Mouse (Mus musculus): ENCODE measurements around the gene Dbt. TPM values are rescaled to one million over a fixed set of nuclear protein-coding genes. Genes with fewer than 3 reads are reported as not detected.

Gene Dbt
- 10 to 100 TPM; 16.1 to 16.9 TPM for total RNA-seq (2021)
- long read RNA-seq, experiment 1, transcript Dbt-201 (11 exons, 3,301 nt), result major isoform, 12 of 17 reads
- long read RNA-seq, experiment 1, partial matches to known transcripts, result 2 of 17 reads
- long read RNA-seq, experiment 1, other reads (novel, unspliced or antisense), result 3 of 17 reads
- long read RNA-seq, experiment 2, transcript Dbt-201 (11 exons, 3,301 nt), result major isoform, 9 of 16 reads
- long read RNA-seq, experiment 2, partial matches to known transcripts, result 3 of 16 reads
- long read RNA-seq, experiment 2, other reads (novel, unspliced or antisense), result 4 of 16 reads

DNA sequence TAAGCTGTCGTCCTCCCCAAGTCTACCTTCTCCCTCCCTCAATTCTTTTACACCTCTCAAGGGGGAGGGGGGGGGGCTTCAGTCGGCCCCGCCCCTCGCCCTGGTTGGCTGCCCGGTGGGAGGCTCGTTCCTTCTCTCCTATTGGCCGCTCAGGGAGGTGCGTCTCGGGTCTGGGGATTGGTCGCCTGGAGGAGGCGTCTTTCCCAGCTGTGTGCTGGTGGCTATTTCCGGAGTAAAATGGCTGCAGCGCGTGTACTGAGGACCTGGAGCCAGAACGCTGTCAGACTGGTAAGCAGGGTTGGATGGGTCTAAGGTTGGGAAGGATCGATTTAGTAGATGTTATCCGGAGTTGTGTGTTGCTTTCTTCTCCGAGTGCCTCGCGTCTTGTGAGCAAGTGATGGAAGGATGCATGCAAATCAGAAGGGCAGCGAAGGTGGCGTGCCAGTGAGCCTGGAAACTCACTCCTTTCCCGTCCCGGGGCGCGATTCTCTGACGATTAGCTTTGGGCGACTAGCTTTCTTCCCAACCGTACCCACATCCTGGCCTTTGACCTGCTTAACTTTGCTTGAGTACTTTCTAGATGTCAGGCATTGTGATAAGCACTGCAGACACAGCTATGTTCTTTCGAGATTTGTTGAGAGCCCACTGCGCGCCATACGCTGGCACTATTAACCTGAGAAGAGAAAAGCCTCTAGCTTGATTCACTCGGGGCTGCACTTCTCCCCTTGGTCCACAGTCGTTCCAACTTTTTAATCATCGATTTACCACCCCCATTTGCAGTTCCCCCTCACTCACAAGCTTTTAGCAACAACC is at the start of gene Dbt:
Gene Dbt, plus strand, starts transcription at position 167 of the 813 bp plus-strand sequence.
- DNase-seq (ENCODE audit: low spot score in 2 of 2), result peak; percentile 69 to 81

DNA sequence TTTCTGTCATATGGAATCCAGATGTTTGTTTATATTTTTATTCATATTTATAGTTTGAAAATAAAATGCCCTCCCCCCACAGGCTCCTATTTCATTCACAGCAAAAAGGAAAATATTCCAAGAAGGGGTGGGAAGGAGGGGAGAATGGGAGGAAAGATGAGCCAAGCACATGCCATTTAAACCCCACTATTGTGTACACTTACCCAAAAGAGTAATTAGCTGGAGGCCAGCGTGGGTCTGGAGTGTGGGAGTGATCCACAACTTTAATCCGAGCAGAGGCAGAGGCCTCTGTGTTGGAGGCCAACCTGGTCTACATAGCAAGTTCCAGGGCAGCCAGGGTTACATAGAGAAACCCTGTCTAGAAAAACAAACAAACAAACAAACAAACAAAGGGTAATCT is 48.6 kb upstream of the Dbt start:
- no peak for DNase-seq (ENCODE audit: low spot score in 2 of 2)

DNA sequence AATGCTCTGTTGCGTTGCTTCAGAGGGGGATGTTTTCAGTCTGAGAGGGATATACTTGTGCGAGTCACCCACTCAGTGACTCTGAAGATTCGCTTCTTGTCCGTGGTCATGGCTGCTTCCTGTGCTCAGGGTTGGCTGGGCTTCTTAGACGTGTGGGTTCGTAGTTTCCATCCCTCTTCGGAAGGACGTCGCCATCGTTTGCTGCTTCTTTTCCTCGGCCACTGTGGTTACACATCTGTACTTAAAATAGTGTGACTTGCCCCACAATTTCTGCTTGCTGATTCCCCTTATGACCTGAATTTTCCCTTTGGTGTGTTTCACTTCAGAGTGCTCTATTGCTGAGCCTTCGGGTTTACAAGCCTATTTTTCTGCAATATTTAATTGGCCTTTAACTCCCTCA is 47.2 kb upstream of the Dbt start:
- DNase-seq (ENCODE audit: low spot score in 2 of 2), result no peak

DNA sequence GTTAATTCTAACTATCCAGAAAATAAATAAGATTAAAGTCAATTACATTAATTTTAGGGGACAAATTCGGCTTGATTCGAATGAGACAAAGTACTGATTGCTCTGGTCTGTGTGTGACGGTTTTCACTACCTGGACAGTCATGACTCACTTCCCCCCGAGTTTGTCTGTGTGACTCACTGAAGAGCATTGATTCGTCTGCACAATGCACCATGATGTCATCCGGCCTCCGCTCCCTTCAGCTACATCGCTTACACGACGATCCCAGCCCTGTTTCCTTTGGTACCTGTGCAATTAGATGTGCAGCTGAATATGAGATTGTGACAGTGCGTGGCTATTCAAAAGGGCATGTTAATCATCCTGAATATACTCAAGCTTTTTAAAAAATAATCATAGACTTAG is 38.3 kb upstream of the Dbt start:
- DNase-seq (ENCODE audit: low spot score in 2 of 2), result no peak

DNA sequence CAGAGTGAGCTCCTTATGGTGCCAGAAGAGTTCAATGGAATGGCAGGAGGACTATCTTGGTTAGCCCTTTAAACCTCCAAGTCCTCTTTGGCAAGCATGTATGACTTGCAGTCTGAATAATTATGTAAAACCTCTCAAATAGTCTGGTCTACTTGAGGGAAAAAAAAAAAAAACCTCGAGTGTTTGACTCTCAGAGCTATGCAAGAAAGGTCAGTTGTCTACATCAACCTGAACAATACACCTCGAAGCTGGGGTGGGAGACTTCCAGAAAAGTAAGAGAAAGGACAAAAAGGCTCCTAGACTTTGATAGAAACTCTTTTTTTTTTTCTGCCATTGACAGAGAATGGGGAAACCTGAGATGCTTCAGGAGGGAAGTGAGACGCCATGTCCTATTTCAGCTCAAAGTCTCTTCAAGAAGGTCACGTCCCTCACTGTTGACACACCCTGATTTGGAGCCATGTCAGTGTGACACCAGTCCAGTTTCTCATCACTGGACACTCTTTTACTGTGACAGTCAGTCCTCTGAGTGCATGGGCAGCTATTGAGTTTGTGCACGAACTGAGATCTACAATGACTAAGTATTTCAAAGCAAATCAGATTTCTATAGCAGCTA is 36.1 kb upstream of the Dbt start:
- DNase-seq (ENCODE audit: low spot score in 2 of 2), result no peak

DNA sequence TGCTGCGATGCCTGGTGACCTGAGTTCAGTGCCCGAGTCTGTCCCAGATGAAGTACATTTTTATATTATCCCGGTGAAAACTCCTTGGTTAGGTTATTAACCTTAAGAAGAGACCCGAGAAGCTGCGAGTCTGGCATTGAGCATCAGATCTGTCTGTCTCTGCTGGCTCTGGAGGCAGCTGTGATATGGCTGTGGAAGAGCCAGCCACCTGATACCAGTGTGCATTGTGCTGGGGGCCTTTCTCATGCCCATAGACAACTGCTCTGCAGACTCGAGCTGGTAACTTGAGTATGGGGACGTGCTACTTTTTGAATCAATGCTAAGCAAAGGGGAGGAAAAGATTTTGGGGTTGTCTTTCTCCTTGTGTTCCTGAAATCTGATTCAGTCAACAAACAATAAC is 35.5 kb upstream of the Dbt start:
- DNase-seq (ENCODE audit: low spot score in 2 of 2), result no peak

DNA sequence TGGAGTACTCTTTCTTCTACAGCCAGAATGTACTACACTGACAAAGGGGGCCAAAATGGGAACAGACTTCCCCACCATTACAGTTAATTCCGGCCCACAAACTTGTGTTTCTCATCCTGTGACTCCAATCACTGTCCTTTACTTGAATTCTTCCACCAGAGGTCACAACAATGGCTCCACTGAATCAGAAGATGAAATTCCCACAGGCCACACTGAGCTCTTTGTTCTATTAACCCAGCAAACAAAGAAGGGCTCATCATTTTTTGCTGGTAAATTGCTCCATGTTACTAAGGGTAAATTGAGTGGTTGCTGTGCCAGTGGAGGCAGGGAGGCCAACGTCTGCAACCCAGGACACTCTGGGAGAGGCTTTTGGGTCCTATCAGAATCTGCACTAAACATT is 32.8 kb upstream of the Dbt start:
- no peak for DNase-seq (ENCODE audit: low spot score in 2 of 2)

DNA sequence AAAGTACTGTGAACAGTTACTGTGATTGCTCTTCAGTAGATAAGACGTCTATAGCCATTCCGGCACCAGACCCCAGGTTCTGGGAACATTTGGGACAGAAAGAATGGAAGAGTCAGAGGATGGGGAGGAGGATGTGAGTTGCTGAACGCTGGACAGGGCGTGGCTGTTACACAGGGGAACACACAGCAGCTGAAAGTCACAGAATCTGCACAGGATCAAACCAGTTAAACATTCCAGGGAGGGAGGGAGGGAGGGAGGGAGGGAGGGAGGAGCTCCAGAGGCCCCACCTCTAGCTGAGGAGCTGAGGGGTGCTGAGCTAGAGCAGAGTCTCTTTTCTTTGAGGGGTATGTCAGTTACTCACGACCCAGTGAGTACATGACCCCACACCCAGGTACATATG is 31.9 kb upstream of the Dbt start:
- no peak for DNase-seq (ENCODE audit: low spot score in 2 of 2)

DNA sequence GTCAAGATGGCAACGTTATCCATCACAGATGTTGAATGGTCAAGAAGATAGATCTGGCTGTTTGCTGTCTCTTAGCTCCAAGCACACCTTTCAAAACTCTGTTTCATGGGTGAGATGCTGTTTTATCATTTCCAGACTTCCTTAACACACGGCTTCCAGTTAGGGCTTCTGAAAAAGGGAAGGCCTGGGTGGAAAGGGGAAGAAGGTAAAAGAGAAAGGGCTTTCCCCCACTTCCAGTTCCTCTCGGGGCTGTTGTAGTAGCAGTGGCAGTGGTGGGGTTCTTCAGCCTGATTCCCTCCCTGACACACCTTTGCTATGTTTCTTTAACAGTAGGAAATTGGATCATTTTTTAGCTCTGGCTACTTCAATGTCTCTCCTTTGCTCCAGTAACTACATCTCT is 30.1 kb upstream of the Dbt start:
- DNase-seq (ENCODE audit: low spot score in 2 of 2), result no peak

DNA sequence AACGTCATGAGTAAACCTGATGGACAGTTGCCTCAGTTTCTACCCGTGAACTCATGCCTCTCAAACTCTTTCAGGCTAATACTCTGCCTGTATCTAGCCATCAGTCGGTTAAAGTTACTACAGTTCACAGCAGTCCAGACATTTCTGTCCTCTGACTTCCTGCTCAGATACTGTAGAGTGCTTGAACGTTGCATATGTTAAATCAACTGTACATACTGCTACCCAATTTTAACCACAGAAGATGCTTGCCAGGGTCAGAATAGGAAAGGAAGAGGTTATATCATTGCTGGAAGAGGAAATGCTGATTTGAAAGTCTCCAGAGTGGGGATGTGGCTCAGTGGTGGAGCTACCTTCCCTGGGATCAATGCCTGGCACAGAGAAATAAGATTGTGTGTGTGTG is 29.6 kb upstream of the Dbt start:
- no peak for DNase-seq (ENCODE audit: low spot score in 2 of 2)

DNA sequence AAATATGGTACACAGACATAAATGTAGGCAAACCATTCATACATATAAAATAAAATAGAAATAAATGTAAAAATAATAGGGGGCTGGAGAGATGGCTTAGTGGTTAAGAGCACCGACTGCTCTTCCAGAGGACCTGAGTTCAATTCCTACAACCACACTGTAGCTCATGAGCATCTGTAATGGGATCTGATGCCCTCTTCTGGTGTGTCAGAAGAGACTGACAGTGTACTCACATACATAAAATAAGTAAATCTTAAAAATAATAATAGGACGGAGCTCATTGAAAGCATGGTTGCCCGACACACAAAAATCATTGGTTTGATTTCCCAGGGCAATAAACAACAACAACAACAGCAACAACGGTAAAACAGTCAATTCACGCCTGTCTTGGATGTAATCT is 21.9 kb upstream of the Dbt start:
- DNase-seq (ENCODE audit: low spot score in 2 of 2), result no peak

DNA sequence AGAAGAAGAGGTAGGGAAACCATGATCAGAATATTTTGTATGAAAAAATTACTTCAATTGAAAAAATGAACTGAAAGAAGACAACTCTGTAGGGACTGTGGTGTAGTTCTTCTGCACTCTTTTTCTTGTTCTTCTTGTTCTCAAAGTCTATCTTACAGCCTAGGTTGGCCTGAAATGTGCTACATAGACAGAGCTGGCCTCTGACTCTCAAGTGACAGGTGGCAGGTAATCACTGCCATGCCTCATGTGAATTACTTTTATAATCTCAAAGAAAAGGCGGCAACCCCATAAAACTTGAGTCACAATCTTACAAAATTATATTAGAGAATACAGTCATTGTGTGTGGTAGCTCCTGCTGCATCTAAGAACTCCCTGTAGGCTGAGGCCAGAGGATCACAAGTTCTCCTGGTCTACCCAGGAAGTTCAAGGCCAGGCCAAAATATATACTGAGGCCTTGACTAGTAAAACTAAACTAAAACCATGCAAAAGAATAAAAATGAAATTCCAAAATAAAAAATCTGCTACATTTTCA is 20.9 kb upstream of the Dbt start:
- no peak for DNase-seq (ENCODE audit: low spot score in 2 of 2)

DNA sequence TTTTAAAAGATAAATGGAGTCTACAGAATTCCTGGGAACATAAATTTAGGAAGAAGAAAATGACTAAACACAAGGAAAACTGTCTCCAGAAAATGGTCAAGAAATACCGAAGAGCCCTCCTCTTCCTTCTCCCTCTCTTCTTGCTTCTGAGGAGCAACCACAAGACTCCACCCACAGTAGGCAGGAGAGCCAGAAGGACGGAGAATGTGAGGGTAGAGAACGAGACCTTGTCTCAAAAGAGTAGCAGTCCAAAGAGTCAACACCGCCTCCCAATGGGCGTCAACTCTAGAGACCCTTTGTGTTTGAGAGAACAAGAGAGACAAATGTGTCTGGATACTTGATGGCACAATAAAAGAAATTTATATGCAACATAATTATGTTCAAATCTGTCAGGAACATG is 19.2 kb upstream of the Dbt start:
- no peak for DNase-seq (ENCODE audit: low spot score in 2 of 2)

DNA sequence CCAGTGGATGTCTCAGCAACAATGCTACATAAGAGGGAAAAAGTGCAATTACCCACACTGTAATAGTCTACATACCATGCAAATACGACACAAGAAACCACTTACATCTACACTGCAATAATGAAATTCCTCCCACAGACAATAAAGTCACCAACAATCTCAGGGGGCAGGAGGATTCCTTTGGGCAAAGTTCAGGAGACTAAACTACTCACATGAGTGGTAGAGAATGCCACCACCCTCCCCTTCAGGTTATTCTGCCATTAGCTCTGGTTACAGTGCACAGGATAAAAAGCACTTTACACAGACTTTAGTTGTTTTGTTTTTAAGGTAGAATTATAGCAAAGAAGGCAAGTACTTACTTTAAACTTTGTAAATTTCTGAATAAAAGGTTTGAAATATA is 17.2 kb upstream of the Dbt start:
- DNase-seq (ENCODE audit: low spot score in 2 of 2), result no peak

DNA sequence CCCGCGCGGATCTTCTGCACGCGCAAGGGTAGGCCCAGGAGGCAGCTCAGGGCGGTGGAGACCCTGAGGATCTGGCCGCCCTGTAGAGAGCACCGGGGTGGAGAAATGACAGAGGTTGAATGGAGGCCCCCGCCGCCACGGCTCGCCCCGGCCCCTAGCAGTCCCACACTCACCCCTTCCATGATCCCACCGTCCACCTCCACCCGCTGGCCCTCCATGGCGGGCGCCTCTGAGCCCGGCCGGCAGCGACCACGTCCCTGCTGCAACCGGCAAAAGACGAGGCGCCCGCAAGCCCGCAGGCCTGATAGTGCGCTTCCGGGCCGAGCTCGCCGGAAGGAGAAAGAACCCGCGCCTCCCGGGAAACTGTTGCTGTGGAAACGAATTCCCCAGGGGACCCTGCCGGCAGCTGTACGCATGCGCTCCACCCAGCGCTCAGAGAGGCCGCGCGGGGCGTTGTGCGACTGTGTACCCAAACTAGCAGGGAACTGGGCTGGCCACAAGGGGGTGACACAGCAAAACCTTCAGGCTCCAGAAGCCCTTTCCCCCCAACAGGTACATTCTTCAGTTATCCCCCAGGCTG is 5.0 kb upstream of the Dbt start, which contains the start of gene Rtca:
Gene Rtca, minus strand, starts transcription at position 437 of the 580 bp plus-strand sequence.
- peak; percentile 99 for DNase-seq (ENCODE audit: low spot score in 2 of 2)

DNA sequence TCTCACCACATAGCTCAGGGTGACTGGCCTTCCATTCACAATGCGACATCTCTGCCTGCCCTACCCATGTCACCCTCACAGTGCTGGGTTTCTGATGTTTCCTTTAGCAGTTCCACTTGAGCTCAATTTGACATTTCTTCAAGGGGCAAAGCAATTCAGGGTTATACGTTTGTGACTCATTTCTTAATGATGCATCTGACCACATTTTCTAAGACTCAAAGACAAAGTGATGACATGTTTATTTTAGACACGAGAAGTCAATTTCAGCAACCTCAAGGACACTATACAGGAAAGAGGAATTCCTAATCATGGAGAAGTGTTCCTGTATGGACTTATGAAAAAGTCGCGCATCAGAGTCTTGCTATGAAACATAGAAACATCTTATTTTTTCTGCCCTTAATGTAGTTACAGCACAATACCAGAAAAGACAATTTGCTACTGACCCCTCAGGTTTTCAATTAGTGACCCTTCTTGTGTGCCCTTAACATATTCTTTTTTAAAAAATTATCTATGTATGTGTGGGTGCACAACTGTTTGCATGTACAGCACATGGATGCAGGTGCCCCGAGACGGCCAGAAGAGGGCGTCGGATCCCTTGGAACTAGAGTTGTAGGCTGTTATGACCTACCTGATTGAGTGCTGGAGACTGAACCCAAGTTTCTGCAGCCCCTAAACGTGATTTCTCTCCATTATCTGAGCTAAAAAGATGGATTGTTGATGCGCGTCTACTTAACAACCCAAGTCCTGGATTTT is 543 bp upstream of the Dbt start:
- no peak for DNase-seq (ENCODE audit: low spot score in 2 of 2)

DNA sequence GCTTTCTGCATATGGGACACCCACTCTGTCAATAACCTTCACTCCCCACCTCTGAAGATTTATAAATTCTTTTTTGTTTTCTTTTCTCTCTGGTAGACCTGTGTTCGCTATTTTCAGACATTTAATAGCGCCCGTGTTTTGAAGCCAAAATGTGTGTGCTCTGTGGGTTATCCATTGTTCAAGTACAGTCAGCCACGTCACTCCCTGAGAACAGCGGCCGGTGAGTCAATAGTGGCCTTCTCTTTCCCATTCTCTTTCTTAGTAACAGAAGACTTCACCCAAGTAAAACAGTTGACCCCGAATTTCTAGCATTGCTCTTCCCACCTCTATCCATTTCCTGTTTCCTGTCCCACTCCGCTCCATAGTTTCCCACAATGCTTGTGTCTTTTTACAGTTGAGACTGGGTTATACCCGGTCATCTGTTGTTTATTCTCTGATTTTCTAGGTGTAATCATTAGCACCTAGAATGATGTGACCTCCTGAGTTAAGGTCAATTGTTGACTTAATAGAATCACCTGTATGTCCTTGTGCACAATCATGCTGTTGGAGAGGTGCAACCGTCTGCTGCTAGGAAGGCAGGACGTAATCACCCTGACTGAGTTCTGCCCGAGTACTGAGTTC is 7.4 kb downstream of the Dbt start:
- DNase-seq (ENCODE audit: low spot score in 2 of 2), result no peak

DNA sequence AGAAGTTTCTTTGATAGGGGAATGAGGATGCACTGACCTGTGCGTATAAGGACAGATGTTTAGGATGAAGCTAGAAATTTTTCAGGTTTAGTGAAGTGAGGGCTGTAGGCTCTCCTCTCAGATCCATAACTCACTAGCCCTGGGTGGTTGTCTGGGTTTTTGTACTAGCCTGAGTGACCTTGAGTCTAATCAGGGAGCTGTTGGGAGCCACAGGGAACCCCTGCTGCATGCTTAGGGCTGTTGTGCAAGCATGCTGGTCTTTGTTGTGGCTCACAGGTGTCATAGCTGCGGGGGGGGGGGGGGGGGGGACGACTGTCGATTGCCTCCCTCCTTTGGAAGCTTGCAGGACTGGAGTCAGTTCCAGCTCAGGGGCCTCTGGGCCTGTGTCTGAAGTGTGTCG is 16.9 kb downstream of the Dbt start:
- DNase-seq (ENCODE audit: low spot score in 2 of 2), result no peak

DNA sequence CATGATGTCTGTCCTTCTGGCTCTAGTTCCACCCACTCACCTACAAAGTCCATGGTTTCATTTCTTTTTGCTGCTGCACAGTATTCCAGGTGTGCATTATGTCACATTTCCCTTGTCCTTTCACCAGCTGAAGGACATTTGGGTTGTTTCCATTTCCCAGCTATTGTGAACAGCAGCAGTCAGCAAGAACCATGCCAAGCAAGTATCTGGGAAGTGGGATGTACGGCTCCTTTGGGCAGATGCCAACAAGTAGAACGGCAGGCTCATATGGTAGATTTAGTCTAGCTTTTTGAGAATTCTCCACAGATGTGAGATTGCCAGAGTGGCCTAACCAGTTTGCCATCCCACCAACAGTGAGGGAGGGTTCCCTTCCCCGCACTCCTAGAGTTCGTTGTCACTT is 18.0 kb downstream of the Dbt start:
- no peak for DNase-seq (ENCODE audit: low spot score in 2 of 2)

DNA sequence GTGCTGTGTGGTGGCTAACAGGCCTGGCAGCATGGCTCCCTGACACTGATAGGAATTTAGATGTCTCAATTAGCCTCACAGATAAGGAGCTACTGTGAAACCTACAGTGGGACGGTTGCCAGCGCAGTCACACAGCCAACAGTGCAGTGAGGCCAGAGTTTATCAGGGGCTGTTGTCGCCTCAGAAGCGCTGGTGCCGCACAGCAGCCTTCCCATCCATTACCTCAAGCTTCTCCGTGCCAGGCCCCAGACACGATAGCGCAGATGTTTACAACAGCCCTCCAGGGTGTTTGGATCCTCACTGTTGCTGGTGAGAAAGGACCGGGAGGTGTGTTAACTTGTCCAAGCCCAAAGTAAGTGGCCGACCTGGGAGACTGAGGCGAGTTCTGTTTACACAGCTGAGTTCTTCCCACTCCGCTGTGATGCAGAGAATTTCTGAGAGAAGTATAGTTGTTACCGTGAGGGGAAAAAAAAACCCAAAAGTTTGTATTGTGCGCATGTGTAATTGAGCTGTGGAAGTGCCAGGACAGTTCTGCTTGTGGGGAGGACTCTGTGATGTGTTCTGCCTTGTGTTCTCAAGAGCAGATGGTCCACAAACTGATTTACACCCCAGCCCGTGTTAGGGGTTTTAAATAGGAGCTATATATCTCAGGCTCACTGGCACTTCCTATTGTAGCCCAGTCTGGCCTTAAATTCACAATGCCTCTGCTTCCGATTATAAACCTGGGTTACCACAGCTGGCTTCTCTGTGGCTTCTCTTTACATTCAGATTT is 23.7 kb downstream of the Dbt start:
- DNase-seq (ENCODE audit: low spot score in 2 of 2), result no peak

All from gastrocnemius, postnatal 4 days (tissue).